Mouse (Mus musculus): ENCODE results near the gene Rhobtb1. TPM values are rescaled to one million over a fixed set of nuclear protein-coding genes. Genes with fewer than 3 reads are reported as not detected.

Gene Rhobtb1
- polyA plus RNA-seq, 1 experiment from 2014 or later = 32.9 TPM

DNA sequence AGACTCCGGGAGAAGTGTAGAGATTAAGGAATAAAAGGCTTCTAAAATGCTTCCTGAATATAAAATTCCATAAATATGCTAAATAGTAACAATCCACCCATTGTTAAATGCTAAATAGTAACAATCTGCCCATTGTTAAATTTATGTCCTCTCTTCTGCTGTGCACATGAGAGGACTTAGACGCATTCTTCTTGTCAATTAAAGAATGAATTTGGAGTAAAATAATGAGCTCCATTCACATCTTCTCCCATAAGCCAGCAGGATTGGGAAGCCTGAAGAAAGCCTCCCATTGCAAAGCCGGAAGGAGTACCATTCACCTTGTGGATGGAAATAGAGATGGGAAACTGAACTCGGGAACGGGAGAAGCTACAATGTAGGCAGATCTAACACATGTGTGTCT lies 20.6 kb upstream of the Rhobtb1 start:
- no peak overlapping the region for H3K4me3 ChIP-seq
- H3K9me3 ChIP-seq (replicated peaks) = 0 out of 2 replicates have a peak, but pooled peaks cover 2% of the 10 kb centered on the region
- no peak overlapping the region for H3K27ac ChIP-seq (ENCODE audit: poor library complexity, severe bottlenecking)
- no peak overlapping the region for H3K4me2 ChIP-seq
- no peaks in the 10 kb centered on the region for H3K36me3 ChIP-seq
- H3K9ac ChIP-seq = no peak overlapping the region
- H3K27me3 ChIP-seq (replicated peaks) = no peaks in the 10 kb centered on the region
- ATAC-seq (ENCODE audit: insufficient number of reproducible peaks, low FRiP score) = no peak
- 81% methylated on average over 5 of the region's 5 CpGs for WGBS
- no peaks in the 10 kb centered on the region for H3K4me1 ChIP-seq (replicated peaks)

DNA sequence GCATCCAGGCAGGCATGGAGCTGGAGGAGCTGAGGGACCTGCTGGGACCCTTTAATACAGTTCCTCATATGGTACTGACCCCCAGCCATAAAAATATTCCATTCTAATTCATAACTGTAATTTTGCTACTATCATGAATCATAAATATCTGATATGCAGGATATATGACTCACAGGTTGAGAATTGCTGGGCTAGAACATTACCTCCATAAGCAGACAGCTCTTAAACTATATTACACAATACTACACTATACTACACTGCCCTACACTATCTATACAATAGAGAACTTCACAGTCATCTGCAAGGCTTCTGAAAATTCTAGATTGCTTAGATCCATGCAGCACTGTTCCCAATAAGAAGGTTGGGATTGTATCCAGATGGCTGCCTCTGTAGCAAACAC lies 16.9 kb upstream of the Rhobtb1 start:
- H3K4me2 ChIP-seq = no peak overlapping the region
- H3K27me3 ChIP-seq (replicated peaks) = no peaks in the 10 kb centered on the region

DNA sequence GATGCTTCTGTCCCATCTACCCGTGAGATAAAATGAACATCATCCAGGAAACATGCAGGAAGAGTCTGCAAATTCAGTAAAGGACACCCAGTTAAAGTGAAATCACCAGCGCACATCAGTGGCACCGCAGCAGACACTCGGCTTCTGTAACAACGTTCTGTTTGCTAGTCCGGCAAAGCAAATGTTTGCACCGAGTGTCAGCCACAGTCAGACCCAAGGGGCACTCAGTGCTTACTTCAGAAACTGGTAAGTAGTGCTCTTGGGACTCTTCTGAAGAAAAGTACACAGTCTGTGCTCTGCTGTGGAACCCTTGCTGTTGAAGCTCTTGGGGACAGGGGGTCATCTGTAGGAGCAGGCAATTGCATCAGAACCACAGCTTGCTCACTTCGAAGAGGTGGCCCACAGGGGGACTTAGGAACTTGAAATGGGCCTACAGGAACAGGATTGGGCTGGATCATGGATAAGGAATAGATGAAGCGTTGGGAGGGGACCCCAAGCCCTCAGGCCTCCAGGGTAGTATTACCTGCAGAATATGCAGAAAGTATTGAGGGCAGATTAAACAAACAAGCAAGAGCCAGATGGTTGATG lies 14.9 kb upstream of the Rhobtb1 start:
- Histone ChIP-seq H3K27ac (ENCODE audit: poor library complexity, severe bottlenecking) (no peak overlapping the region), H3K27me3 (replicated peaks) (no peaks in the 10 kb centered on the region), H3K36me3 (no peaks in the 10 kb centered on the region), H3K4me3 (no peak overlapping the region), H3K4me1 (replicated peaks) (no peaks in the 10 kb centered on the region), H3K9ac (no peak overlapping the region), H3K4me2 (peak overlapping the region; percentile 9; the same call in 1 of the 2 replicates), H3K9me3 (replicated peaks) (0 out of 2 replicates have a peak, but pooled peaks cover 2% of the 10 kb centered on the region)
- WGBS = 46% methylated on average over 9 of the region's 9 CpGs
- ATAC-seq (ENCODE audit: insufficient number of reproducible peaks, low FRiP score) = no peak

More for the DNA sequence above, 16.9 kb upstream of the Rhobtb1 start:
- Histone ChIP-seq H3K27ac (ENCODE audit: poor library complexity, severe bottlenecking) (no peak overlapping the region), H3K36me3 (no peaks in the 10 kb centered on the region), H3K4me1 (replicated peaks) (no peaks in the 10 kb centered on the region), H3K4me3 (no peak overlapping the region), H3K9ac (no peak overlapping the region), H3K9me3 (replicated peaks) (0 out of 2 replicates have a peak, but pooled peaks cover 2% of the 10 kb centered on the region)
- ATAC-seq (ENCODE audit: insufficient number of reproducible peaks, low FRiP score) = no peak

DNA sequence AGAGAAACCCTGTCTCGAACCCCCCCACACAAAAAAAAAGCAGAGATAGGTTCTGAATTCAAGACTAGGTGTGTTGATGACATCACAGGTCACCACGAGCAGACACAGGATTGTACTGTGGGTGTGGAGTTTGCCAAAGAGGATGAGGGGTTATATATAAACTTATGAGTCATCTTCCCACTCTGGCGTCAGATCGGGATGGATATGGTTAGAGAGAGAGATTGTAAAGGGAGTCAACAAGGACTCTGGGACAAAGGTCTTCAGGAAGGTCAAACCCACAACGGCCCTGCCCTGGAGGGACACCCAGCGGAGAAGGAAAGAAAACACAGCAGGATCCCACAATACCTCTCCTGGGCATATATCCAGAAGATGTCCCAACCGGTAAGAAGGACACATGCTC lies 2.0 kb upstream of the Rhobtb1 start:
- Histone ChIP-seq H3K9me3 (replicated peaks) (no peaks in the 10 kb centered on the region), H3K27ac (ENCODE audit: poor library complexity, severe bottlenecking) (no peak overlapping the region), H3K27me3 (replicated peaks) (no peaks in the 10 kb centered on the region), H3K4me1 (replicated peaks) (peaks cover 3% of the 10 kb centered on the region; the same call in 1 of the 2 replicates), H3K4me3 (no peak overlapping the region), H3K4me2 (no peak overlapping the region), H3K36me3 (no peaks in the 10 kb centered on the region), H3K9ac (no peak overlapping the region)
- no peak for ATAC-seq (ENCODE audit: insufficient number of reproducible peaks, low FRiP score)
- WGBS = 70% methylated on average over 7 of the region's 7 CpGs

DNA sequence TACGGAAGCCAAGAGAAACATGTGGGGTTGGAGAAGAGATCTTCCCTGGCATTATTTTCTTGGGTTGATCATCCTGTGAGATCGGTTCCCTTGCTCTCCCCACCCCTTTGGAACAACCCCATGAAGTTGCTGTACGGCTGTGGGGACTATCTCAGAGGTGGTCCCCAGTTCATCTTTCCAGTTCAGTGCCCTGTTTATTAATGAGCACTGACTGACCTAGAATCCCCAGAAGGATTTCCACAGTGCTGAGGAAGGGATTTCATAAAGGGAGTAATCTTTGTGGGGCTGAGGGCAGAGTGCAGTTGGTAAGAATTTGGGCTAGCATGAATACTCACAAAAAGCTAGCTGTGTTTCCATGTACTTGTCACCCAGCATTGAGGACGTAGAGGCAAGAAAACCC lies 1.7 kb downstream of the Rhobtb1 start:
- WGBS = 72% methylated on average over 4 of the region's 4 CpGs
- no peaks in the 10 kb centered on the region for H3K27me3 ChIP-seq (replicated peaks)
- H3K9me3 ChIP-seq (replicated peaks) = no peaks in the 10 kb centered on the region
- H3K4me3 ChIP-seq = no peak overlapping the region
- H3K4me2 ChIP-seq = no peak overlapping the region
- H3K4me1 ChIP-seq (replicated peaks) = peaks cover 3% of the 10 kb centered on the region; the same call in 1 of the 2 replicates
- no peak overlapping the region for H3K27ac ChIP-seq (ENCODE audit: poor library complexity, severe bottlenecking)
- no peak overlapping the region for H3K9ac ChIP-seq
- ATAC-seq (ENCODE audit: insufficient number of reproducible peaks, low FRiP score) = no peak
- H3K36me3 ChIP-seq = no peaks in the 10 kb centered on the region

DNA sequence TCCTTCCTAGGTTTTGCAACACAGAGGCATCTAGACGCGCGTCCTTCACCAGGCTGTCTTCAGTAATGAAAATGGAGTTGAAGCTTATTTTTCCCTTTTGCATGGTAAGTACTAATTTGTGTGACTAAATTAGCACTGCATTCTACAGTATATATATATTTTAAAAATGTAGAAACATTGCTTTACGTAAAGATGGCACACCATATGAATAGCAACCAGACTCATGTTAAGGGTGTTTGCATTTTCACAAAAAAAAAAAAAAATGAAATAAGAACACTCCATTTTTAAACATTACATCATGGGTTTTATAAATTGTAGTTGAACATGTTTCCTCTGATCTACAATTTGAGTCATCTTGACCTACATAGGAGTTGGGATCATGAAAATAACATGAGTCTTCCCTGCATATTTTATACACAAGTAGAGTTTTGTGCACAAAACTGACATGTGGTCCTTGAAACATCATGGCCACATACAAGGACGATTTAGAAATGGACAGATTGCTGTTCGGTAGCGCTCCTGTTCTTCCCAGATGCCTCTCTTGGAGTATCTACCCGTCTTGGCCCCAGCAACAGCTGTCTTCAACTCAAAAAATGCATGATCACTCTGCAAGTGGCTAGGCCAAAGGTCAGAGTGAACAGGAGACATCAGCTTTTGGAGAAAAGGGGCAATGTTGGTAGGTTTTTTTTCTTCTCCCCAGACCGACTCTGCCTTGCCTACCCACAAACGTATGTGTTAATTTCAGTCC lies 4.4 kb downstream of the Rhobtb1 start:
- Histone ChIP-seq H3K36me3 (no peaks in the 10 kb centered on the region), H3K4me3 (no peak overlapping the region), H3K9me3 (replicated peaks) (no peaks in the 10 kb centered on the region), H3K9ac (no peak overlapping the region), H3K4me2 (no peak overlapping the region), H3K27me3 (replicated peaks) (no peaks in the 10 kb centered on the region), H3K27ac (ENCODE audit: poor library complexity, severe bottlenecking) (no peak overlapping the region), H3K4me1 (replicated peaks) (peaks cover 3% of the 10 kb centered on the region; the same call in 1 of the 2 replicates)
- 85% methylated on average over 10 of the region's 10 CpGs for WGBS
- no peak for ATAC-seq (ENCODE audit: insufficient number of reproducible peaks, low FRiP score)

DNA sequence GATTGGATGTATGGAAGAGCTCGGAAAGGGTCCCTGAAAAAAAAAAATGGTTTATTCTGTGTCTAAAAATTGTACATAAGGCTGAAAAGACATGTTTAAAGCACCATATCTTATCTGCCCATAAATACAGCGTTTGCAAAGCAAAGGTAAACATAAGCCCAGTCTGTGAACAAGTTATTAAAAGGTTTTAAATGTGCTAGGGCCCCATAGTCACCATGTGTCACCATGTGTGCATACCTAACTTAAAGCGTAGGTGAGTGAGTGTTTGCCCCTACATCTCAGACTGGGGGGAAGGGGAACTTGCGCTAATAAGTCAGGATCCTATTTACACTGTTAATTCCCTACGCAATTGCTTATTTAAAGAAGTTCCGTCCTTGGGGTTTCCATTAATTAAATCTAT lies 5.2 kb downstream of the Rhobtb1 start:
- ATAC-seq (ENCODE audit: insufficient number of reproducible peaks, low FRiP score) = no peak
- no peak overlapping the region for H3K4me3 ChIP-seq
- no peak overlapping the region for H3K4me2 ChIP-seq
- no peak overlapping the region for H3K9ac ChIP-seq
- H3K9me3 ChIP-seq (replicated peaks) = no peaks in the 10 kb centered on the region
- H3K4me1 ChIP-seq (replicated peaks) = no peaks in the 10 kb centered on the region
- 82% methylated on average over 6 of the region's 6 CpGs for WGBS
- H3K36me3 ChIP-seq = no peaks in the 10 kb centered on the region
- H3K27ac ChIP-seq (ENCODE audit: poor library complexity, severe bottlenecking) = no peak overlapping the region
- no peaks in the 10 kb centered on the region for H3K27me3 ChIP-seq (replicated peaks)

DNA sequence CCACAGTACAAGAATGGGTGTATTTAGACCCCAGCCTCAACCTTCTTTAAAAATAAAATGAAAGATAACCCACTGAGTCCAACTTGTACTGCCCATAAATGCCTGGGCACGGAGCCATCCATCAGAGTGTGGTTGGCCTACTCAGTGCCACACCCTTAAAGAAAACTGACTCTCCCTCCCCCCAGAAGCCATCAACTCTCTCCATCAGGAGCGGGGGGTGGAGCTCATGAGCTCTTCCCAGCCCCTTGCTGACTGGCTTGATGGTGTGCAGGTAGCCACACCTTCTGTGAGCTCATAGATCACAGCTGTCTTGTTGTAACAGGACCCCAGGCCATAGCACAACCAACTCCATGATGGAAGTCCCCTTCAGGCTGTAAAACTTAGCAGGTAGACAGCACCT lies 6.2 kb downstream of the Rhobtb1 start:
- H3K9me3 ChIP-seq (replicated peaks) = no peaks in the 10 kb centered on the region
- H3K4me3 ChIP-seq = no peak overlapping the region
- no peak overlapping the region for H3K27ac ChIP-seq (ENCODE audit: poor library complexity, severe bottlenecking)
- no peaks in the 10 kb centered on the region for H3K4me1 ChIP-seq (replicated peaks)
- H3K4me2 ChIP-seq = no peak overlapping the region
- 61% methylated on average over 2 of the region's 2 CpGs for WGBS
- ATAC-seq (ENCODE audit: insufficient number of reproducible peaks, low FRiP score) = no peak
- H3K9ac ChIP-seq = no peak overlapping the region
- H3K27me3 ChIP-seq (replicated peaks) = no peaks in the 10 kb centered on the region
- H3K36me3 ChIP-seq = no peaks in the 10 kb centered on the region

DNA sequence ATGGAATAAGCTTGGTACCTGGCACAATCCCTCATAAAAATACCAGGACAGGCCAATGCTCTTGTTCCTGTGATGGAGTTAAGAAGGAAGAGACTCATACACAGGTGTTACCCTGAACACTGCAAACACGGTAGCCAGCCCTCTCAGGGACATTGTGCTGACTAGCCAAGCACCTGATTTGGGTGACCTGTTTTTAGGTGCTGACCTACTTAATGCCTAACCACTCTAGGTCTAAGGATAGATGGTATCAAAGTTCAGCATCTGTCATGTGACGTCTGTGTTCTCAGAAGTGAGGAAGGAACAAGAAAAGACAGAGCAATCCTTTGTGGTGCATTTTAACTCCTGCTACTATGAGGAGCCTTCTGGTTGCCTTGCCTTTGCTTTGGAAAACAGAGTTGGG lies 9.6 kb downstream of the Rhobtb1 start:
- no peaks in the 10 kb centered on the region for H3K36me3 ChIP-seq
- no peak overlapping the region for H3K27ac ChIP-seq (ENCODE audit: poor library complexity, severe bottlenecking)
- no peak overlapping the region for H3K4me2 ChIP-seq
- H3K4me1 ChIP-seq (replicated peaks) = no peaks in the 10 kb centered on the region
- H3K4me3 ChIP-seq = no peak overlapping the region
- no peaks in the 10 kb centered on the region for H3K27me3 ChIP-seq (replicated peaks)
- H3K9me3 ChIP-seq (replicated peaks) = peaks cover 5% of the 10 kb centered on the region; the same call in 1 of the 2 replicates
- H3K9ac ChIP-seq = no peak overlapping the region
- ATAC-seq (ENCODE audit: insufficient number of reproducible peaks, low FRiP score) = no peak
- 80% methylated on average over 2 of the region's 2 CpGs for WGBS

DNA sequence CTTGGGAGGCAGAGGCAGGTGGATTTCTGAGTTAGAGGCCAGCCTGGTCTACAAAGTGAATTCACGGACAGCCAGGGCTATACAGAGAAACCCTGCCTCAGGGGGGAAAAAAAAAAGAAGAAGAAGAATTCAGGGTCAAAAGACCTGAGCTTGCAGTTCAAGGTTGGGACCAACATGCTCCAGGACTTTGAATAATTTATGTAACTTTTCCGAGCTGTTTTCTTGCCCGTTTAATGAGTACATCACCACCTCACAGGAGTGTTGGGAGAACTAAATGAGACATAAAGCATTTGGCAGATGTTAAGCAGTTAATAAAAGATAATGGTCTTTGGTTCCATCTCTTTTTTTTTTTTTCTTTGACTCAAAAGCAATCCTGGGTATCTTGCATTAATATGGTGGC lies 10.3 kb downstream of the Rhobtb1 start:
- H3K27me3 ChIP-seq (replicated peaks) = no peaks in the 10 kb centered on the region
- no peak overlapping the region for H3K4me2 ChIP-seq
- H3K36me3 ChIP-seq = no peaks in the 10 kb centered on the region
- ATAC-seq (ENCODE audit: insufficient number of reproducible peaks, low FRiP score) = no peak
- no peaks in the 10 kb centered on the region for H3K4me1 ChIP-seq (replicated peaks)
- no peak overlapping the region for H3K9ac ChIP-seq
- H3K27ac ChIP-seq (ENCODE audit: poor library complexity, severe bottlenecking) = no peak overlapping the region
- H3K9me3 ChIP-seq (replicated peaks) = peaks cover 5% of the 10 kb centered on the region; the same call in 1 of the 2 replicates
- H3K4me3 ChIP-seq = no peak overlapping the region
- 83% methylated on average over 3 of the region's 3 CpGs for WGBS

DNA sequence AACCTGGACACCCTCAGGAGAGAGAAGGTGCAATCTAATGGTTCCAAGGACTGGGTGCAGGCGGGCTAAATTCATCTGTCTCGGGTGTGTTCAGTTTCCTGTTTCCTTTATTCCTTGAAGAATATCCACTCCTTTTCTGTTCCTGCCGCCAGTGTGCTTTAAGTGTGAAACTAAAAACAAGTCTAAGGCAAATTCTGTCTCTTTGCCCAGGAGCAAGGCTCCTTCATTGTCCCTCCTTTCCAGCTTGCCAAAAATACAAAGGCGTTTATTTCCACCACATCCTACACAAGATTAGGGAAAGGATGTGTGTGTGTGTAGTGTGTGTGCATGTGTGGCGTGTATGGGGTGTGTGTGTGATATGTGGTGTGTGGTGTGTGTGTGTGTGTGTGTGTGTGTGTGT lies 11.3 kb downstream of the Rhobtb1 start:
- Histone ChIP-seq H3K4me1 (replicated peaks) (no peaks in the 10 kb centered on the region), H3K4me3 (no peak overlapping the region), H3K27ac (ENCODE audit: poor library complexity, severe bottlenecking) (no peak overlapping the region), H3K9ac (no peak overlapping the region), H3K36me3 (no peaks in the 10 kb centered on the region), H3K9me3 (replicated peaks) (peaks cover 5% of the 10 kb centered on the region; the same call in 1 of the 2 replicates), H3K4me2 (no peak overlapping the region), H3K27me3 (replicated peaks) (no peaks in the 10 kb centered on the region)
- 69% methylated on average over 5 of the region's 5 CpGs for WGBS
- ATAC-seq (ENCODE audit: insufficient number of reproducible peaks, low FRiP score) = no peak

All from heart, embryonic 12.5 days (tissue).